Mouse (Mus musculus) mouse embryonic stem cell (cell line): ENCODE data around the gene Otogl.

Experiments used
- in situ Hi-C, 2 experiments: fragments of 300-500 bp; cut with MboI; formaldehyde crosslinking; loops; 1 replicate in 1 of 2; 3 replicates in 1 of 2; pipeline ENCODE4 v1.14.3; 2019 to 2020; ENCODE audit warnings: low sequenced_read_pairs in 2 of 2, low pct_unique_long_range_greater_than_20kb in 1 of 2, mixed read lengths in 1 of 2; ENCODE audit not compliant: unreplicated experiment in 1 of 2

The Otogl gene

GRCm38 (mm10) chr10:107752351-107753143, 159.4 kb downstream of the Otogl start:
- in situ Hi-C loops, result no loop called here

DNA sequence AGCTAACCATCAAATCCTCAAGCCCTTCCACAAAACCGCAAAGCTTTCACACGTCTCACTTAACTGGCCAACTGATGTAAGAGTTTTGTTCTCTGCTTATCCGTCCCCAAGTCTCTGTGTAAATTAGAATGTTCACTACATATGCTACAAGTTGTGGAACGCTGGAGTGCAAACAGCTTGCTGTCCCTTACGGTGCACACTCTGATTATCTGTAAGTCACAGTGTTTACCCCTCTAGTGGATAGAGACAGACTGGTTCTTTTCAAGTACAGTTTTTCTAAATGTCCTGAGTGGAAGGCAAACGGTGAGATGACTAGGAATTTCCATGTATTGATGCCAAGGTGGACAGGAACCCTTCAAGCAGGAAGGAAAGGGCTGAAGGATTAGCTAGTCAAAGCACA, 160.0 kb downstream of the Otogl start:
- in situ Hi-C loops, result no loop called here

- in situ Hi-C loops, result no loop called here
These were observed 164.4 kb downstream of the Otogl start for GRCm38 (mm10) chr10:107747566-107747965.

- in situ Hi-C loops, result no loop called here
These were observed 165.2 kb downstream of the Otogl start for GRCm38 (mm10) chr10:107746717-107747116.

DNA sequence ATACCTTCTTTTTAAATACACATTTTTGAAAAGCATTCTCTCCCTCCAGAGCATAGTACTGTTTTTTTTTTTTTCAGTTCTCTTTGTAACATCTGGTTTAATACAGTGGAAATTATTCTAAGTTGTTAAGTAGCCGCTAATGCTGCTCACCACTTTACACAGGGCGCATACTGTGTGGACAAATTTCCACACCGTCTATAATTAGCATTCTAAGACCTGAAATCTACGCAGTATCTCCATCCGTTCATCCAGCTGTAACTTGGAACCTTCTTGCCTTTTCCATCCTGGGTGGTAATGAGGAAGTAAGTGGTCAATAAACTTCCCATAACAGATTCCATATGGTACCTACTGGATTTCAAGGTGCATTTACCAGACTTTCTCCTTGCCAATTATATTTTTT, 172.1 kb downstream of the Otogl start:
- in situ Hi-C loops, result no loop called here

- in situ Hi-C loops, result no loop called here
These were observed 174.2 kb downstream of the Otogl start for GRCm38 (mm10) chr10:107737743-107738142.

DNA sequence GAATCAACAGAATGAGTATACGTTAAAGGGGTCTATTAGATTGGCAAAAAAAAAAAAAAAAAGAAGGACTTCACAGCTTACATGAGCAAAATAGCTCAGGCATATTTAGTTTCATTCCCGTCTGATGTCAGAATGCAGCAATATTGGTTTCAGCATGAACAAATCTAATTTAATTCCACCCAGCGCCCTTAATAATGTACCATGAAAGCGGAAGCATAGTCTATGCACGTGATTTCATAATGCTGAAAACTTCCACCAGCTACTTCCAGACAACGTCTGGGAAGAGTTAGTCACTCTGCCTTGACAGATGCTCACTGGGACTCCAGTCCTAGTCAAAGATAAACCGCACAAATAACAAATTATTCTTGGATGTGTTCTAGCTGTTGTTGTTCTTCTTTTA, 176.5 kb downstream of the Otogl start:
- in situ Hi-C loops, result no loop called here

GRCm38 (mm10) chr10:107734327-107734726, 177.6 kb downstream of the Otogl start:
- in situ Hi-C loops, result no loop called here

DNA sequence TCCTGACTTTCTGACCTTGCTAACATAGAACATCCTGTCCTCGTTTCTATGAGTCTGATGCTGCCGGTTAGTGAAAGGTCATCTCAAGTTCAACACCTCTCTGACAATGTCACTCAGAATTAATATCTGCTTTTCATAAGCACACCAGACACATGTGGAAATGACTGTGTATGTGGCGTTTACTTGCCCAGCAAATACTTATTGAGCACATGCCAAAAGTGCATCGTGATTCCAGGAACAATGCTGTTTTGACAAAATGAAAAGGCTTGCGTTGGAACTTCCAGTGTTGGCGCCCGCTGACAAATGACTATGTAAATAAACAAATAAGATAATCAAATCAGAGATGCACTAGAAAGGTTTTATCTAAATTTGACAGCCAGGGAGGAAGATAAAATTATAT, 186.3 kb downstream of the Otogl start:
- in situ Hi-C loops, result no loop called here

- in situ Hi-C loops, result loop anchor here (25.0 kb wide), 1 partner anchor 283 kb away; no protein-coding TSS in a partner anchor
These were observed 192.1 kb downstream of the Otogl start, which contains the start of gene Ptprq for GRCm38 (mm10) chr10:107719806-107720205. TSS of gene Ptprq (minus strand) at chr10:107720051.
